Mouse (Mus musculus) erythroblast, embryonic 14.5 days (primary cell): ENCODE data around the gene Ffar3.

ENCODE experiments used
- GATA1 ChIP-seq: IDR thresholded peaks from 2 replicates; pipeline ENCODE4 v1.6.1; 2012; ENCODE audit warnings: low read length, inconsistent platforms, mixed read lengths
- TAL1 ChIP-seq: IDR thresholded peaks from 3 replicates; pipeline ENCODE4 v1.6.1; 2012; ENCODE audit warnings: low read length, inconsistent platforms, mixed read lengths

- no peak for TF ChIP-seq TAL1
- TF ChIP-seq GATA1 = no peak
These were observed 7.4 kb upstream of the Ffar3 start for GRCm38 (mm10) chr7:30863386-30863785.
